Mouse (Mus musculus) left cerebral cortex, adult 18-20 months (tissue): ENCODE results near the gene Chrm2. TPM values are rescaled to one million over a fixed set of nuclear protein-coding genes. Genes with fewer than 3 reads are reported as not detected.

Source experiments
- DNase-seq, 2 experiments: peaks; one replicate each; pipeline ENCODE4 v3.0.0; 2021 to 2022; ENCODE audit warnings: low spot score in 2 of 2, mixed read lengths in 1 of 2
- long read RNA-seq, 2 experiments: library from polyadenylated mRNA; stranded (forward); transcript quantifications; one replicate each; pipeline ENCODE4 v2.0.0; 2021
- total RNA-seq, 2 experiments: library from RNA; stranded (reverse); gene quantifications; 2 replicates each; pipeline ENCODE4 v1.2.3; 2021

Chrm2 gene
- total RNA-seq: 10 to 100 TPM; 14.7 to 16.4 TPM
- long read RNA-seq, experiment 1, full-length matches to known transcripts: 9 of 14 reads
- long read RNA-seq, experiment 1, partial matches to known transcripts: 0 of 14 reads
- long read RNA-seq, experiment 1, other reads (novel, unspliced or antisense): 5 of 14 reads
- long read RNA-seq, experiment 2, full-length matches to known transcripts: 1 of 6 reads
- long read RNA-seq, experiment 2, partial matches to known transcripts: 0 of 6 reads
- long read RNA-seq, experiment 2, other reads (novel, unspliced or antisense): 5 of 6 reads

DNA sequence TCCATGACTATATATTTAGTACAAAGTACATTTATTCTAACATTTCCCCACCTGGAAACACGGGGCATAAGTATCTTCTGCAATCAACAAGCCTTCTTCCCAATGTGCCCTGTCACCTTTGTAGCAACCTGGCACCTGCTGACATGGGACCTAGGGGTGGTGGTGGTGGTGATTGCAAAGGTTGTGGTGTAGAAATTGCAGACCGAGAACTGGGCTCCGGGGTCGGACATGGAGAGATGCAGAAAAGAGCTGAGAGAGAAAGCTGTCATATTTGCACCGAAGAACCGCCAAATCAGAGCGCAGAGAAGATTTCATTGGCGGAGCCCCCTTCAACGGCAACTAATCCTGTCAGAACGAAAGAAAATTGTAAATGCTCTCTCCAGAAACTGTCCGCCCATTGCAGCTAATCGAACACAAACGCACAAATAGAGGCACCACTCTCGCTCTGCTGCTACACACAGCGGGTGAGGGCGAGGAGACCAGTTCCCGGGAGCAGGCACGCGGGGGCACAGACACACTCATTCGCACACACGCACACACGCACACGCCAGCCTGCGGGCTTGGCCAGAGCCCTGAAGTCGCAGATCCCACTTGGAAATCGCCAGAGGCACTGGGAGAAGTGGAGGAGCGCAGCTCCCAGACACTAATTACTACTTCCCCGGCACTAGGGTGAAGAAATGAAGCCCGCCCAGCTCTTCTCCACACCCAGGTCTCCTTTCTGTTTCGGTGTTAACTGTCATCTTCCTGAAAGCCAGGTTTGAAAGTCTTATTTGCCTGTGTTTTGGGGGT is at the start of gene Chrm2:
TSS of gene Chrm2 (plus strand) at position 473 of the 789 bp plus-strand sequence.
- peak; percentile 36 to 55 for DNase-seq

DNA sequence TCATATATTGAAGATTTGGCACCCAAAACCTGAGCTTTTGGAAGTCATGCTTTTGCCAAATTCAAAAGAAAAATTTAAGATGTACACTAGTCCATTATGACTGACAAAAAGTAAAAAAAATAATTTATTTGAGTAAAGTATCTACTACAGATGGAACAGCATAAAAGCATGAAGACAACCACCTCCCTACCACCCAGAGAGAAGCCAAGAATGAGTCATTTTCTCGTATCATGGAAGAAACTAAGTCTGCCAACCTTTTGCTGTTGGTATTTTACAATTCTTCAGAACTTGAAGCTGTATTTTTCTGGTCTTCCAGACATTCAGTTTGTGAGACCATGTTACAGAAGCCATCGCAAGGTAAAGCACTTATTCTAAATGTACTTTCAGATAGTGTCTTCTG is 13.9 kb upstream of the Chrm2 start:
- DNase-seq: no peak

DNA sequence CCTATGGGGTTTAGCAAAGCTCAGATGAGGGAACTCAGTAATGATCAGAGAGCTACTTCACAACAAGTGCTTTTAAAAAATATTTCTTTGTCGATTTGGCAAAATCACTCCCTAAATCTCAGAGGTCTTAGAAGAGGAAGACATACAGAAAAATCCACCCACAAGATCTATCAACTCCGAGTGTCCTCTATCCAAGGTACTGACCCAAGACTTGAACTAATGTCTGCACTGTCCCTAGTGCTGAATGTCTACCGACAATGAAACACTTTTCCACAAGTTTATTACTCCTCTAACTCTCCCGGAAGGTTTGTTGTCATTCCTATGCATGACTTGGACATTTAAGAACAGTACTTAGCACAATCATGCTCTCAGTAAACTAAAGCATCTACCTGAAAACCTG is 9.9 kb upstream of the Chrm2 start:
- no peak for DNase-seq

DNA sequence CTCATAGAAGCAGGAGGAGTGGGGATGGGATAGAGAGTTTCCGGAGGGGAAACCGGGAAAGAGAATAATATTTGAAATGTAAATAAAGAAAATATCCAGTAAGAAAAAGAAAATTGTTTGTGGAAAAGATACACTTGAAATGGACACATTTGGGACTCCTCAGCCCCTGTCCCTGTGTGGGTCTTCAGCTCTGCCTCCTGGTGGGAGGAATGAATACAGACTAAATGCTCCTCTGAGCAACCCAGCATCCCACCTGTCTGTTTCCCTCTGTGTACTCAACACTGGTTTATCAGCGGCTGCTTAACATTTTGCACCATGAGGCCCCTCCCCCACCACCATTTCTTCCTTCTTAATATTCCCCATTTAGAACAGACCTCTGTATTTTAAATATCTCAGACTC is 3.8 kb upstream of the Chrm2 start:
- no peak for DNase-seq

DNA sequence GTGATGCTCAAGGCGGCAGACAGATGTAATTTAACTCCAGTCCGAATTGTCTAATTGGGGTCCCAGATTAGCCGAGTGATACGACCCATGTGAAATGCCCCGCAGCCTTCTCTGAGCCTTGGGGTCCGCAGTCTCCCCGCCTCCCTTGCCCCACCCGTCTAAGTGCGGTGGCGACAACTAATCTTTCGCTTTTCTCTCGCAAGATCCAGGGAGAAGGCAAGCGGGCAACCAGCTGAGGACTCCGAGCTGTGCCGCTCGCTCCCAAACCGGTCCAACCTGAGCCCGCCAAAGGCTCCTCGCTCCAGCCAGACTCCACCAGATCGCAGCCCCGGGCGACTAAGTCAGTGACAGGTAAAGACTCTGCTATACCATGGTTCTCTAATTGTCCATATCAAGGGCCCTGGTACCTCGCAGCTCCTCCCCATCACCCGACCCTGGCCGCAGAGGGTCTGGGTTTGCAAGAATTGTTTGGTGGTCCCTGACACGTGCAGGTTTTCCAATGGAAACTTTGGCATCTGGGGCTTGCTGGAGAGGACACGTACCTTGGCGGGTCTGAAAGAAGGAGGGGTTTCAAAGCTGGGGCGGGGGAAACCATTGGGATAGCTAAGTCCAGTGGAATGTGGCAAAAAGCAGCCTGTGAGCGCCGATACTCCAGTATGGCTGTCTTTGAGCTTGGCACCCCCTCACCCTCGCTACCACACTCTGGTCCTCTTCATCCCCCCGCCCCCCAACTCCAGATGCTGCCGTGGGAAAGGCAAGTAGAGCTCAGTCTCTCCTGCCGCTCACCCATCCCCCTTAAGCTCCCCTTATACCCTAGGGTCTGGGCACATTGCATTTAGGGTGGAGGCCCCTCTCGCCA is 746 bp downstream of the Chrm2 start:
- peak; percentile 28 to 41 for DNase-seq

DNA sequence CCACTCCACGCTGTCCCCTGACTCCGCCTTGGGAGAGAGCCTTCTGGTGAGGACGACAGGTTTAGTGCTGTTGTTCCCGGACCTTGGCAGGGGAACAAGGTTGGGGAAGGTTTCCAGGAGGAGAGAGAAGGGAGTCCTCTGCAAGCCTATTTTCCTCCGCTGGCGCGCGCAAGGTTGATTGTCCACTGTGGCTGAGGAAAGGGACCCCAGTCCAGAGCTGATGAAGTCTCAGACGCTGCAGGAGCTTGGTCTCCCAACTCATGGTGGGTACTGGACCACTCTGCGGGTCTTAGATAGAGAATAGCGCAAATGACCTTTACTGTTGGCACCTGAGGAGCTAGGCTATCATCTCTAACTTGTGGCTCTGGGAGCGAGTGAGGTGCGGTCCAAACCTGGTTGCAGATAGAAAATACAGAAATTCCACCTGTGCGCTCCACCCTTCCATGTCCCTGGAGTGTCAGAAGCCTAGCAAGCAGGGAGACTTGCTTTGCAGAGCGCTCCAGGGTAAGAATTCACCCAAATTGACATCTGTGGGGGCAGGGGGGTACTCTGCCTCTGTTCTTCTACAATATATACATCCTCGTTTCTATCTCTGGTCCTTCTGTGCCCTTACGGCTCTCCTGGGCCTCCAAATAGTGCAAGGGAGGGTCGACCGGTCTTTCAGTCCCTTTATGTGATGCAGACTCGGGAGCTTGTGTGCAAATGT is 1.5 kb downstream of the Chrm2 start:
- DNase-seq: peak in 1 of 2 experiments; percentile 8

DNA sequence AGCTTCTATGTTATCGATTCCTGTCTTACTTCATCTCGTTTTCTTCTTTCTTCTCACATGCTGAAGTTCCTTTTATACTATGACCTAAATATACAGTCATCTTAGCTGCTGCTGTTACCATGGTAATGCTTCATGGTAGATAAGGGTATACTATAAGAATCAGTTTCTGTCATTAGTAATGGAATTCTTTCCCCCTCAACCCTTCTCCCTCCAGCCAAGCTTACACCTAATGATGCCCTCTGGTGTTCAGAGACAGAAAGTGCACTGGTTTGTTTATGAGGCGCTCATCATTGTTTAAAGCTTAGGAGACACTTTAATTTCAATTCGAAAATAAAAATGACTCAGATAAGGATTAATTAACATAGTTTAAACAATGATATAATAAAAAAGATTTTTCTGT is 5.8 kb downstream of the Chrm2 start:
- no peak for DNase-seq

DNA sequence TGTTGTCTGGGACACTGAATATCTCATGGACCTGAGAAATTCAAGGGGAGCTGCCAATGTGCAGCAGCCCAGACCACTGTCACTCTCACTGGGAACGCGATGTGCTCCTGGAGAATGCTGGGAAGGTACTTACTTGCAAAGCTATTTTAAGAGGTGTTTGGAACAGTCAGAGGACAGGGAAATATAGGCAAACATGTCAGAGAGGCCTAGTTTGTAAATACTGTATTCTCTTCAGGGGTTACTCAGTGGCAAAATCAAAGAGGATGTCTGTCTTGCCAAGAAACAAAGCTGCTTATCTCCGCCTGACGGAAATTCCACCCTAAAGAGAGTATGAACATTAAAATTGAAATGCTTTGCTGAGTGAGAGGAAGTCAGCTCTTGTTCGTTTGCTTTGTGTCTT is 17.3 kb downstream of the Chrm2 start:
- DNase-seq: no peak

DNA sequence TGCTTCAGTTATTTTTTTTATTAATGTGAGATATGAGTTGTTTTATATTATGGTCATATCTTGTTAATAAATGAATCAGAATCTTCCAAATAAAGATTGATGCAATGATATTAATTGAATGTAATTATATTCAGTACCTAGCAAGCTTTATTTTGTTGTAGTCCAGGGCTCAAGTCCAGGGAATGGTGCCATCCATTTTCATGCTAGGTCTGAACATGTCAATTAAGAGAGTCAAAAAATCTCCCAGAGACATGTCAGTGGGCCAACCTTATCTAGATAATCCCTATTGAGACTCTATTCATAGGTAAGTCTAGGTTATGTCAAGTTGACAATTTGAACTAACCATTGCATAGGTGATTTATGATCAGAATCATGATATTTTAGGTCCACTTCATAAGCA is 21.1 kb downstream of the Chrm2 start:
- no peak for DNase-seq

DNA sequence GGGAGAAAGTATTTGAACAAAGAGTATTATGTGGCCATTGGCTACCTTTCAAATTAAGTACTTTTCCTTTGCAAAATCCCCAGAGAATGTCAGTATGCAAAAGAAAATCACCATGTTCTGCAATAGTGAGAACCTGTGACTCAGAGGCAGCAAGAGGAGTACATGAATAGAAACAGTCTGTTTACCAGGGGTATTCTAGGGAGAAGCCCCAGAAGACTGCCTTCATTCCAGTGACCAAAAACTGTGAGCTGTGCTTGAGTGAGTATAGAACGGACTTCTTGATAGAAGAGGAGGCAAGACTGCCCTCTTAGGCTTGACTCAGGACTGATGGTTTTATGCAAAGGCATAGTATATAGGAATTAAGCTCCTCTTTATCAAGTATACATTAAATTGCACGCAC is 22.2 kb downstream of the Chrm2 start:
- DNase-seq: peak in 1 of 2 experiments; percentile 18

DNA sequence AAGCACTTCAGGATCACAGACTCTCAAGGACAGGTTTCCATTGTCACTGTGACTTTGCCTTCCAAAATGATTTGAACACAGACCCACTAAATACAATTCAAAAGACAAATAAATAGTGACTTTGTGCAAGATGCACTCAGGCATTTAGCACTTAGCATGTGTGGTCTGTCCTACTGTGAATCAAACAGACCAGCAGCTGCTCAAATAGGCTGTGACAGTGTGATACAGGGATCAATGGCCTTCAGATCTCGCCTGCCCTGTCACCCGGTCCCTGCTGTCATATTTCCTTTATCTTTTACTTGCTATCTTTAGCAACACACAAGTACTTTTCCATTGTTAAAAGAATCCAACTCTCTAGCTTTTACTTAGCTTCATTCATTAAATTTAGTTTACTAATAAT is 31.8 kb downstream of the Chrm2 start:
- DNase-seq: no peak

DNA sequence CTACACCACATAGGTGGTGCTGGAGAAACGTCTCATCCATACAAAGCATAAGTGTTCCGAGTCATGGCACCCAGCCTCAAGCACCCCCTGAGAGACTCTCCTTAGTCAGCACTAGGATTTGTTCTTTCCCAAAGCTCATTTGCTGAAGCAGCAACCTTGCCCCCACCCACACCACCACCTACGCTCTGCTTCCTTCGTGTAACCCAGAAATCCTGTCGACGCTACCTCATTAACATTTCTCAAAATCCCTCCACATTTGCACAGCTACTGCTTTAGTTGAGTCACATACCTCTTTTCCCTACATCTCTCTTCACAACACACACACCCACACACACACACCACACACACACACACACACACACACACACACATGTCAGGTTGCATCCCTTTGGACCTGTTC is 50.1 kb downstream of the Chrm2 start:
- peak; percentile 65 to 76 for DNase-seq

DNA sequence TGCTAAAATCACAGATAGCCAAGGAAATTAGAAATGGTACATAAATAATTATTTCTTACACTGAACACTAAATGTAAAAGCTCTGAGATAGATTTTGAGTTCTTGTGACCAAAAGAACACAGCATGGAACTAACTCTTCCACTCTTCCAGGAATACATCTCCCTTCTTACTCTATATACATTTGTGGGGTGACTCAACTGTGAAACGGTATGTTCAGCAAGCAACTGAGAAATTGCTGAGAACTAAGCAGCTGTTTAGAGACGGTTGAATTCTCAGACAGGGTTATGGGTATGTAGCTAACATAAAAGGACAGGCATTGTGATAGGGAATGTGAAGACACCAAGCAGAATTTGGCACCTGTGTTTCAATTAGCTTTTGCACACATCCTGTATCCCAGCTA is 51.3 kb downstream of the Chrm2 start:
- DNase-seq: no peak

DNA sequence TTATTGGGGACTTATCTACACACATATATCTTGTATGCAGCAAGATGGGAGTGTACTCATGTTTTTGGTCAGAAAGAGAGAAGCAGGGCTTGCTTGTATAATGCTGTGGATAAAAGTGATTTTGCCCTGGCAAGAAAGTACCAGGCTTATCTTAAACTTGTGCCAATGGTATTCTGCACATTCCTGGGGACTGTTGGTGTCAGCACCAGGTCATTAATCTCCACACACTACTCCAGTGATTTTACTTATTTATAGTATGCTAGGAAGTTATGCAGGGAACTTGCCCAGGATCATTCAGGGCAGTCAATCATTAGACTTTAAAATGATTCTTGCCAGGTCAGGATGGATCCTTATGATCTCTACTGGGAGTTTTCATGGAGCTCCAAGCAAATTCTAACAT is 63.6 kb downstream of the Chrm2 start:
- DNase-seq: no peak

DNA sequence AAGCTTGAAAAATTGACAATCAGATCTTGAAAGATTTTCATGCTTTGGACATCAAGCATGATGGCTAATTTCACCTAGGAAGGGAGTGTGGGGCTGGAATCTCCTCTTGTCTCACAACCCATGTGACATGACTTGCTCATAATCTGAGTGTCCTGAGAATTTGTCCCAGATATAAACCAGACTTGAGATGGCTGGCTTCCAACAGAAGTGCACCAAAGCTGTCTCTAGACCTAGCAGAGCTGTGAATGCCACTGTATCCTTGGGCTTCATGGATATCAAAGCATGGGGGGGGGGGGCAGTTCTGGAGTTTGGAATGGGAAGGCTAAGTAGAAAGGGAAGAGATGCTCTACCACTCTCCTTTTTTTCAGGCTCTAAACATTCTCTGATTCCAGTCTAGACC is 67.2 kb downstream of the Chrm2 start:
- DNase-seq: no peak

DNA sequence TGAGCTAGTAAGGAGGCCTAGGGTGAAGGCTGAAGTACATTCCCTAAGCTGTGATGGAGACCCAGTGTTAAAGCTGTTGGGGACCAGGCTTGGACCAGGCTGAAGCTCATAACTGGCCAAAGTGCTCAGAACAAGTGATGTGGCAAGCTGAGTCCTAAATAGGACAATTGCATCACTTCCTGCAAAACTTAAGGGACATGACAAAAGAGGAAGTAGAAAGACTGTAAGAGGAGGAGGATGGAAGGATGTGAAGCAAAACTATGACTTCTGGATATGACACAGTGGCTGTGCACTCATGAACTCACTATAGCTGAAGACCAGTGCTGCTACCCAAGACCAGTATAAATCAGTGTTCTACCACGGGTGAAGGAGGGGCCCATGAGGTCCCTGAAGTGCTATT is 69.1 kb downstream of the Chrm2 start:
- no peak for DNase-seq

DNA sequence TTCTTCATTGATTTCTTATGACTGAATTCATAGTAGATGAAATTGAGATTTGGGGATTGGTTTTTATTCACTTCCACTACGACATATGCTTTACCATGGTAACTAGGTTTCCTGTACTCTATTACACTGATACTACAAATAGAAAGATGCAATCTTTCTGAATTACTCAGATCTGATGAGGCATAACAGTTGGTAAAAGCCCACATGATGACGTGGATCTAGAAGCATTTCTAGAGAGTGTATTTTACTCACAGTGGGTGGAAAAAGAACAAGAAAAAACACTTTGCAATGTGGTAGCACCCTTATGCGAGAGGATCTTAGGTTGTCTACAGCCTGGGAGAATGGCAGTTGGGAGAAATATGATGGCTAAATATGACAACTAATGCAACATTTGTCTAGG is 76.1 kb downstream of the Chrm2 start:
- DNase-seq: no peak

DNA sequence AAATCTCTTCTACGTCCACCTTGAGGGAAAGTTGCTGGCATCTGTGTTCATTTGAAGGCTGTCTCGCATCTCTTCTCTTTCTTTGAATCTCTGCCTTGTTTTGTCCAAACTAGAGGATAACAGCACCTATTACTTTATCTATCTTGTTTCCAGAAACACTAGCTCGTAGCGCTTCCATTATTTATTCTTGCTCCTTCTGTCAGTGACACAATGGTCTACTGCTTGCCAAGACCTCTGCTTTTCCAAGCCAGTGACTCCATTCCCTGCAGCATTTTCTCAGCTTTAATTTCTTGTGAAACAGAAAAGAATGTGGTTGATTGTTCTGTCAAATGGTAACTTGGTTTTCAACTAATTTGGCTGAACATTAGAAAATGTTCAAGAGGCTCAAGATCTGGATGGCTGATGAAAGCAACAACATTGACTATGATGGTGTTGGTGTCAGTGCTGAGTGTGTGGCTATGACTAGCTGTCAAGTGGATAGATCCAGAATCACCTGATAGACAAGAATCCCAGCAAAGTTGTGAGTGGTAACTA is 96.3 kb downstream of the Chrm2 start:
- no peak for DNase-seq

DNA sequence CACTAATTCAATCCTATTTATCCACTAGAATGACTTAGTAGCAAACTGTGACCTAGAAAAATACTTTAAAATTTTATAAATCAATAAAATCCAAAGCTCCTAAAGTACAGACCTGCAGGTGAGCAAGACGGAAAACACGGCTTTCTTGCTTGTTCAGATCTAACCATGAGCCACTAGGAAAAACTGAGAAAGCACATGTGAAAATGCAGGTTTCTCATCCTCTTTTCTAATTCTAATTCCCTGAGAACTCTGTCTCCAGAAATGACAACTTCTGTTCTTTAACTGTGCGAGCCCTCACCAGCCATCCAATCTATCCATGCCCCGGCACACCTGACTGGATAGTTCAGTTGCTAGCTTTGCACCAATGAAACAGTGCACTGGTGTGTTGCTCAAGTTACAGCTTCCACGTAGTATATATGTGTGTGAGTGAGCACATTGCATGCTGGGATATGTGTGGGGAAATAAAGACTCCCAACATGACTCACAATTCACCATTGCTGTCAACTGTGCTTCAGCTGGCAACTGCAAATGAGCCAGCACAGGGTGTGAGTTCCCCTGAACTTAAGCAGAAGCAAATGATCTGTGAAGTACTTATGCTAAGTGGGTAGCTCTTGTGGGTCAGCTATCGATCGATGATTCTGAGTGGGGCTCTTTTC is 119.3 kb downstream of the Chrm2 start:
- no peak for DNase-seq

DNA sequence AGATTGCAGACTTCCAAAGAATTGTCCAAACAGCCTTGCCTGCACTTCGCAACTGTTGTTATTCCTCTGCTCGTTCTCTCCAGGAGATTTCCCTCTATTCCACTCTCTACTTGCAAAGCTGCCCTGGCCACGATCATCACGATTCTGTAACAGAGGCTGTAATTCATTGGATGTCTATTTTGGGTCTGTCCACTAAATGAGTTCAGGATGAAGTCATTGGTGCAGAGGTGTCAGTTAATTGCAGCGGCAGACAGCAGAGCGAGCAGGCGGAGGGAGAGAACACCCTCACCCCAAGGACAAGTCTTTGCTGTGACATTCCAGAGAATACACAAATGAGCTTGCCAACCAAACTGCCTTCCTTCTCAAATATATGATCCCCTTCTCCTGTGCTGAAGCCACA is 120.1 kb downstream of the Chrm2 start:
- no peak for DNase-seq
